Mouse (Mus musculus) frontal cortex, postnatal 14 days (tissue): ENCODE measurements around the gene Sh3kbp1.
A peak's percentile ranks its signal among the peaks of the same experiment; 100 is the strongest.

Experiments used
- DNase-seq, 2 experiments: peaks; one replicate each; pipeline ENCODE4 v3.0.0; 2022; ENCODE audit warnings: low spot score in 2 of 2

Gene Sh3kbp1

GRCm38 (mm10) chrX:159915125-159915524 is 288.1 kb downstream of the Sh3kbp1 start:
- DNase-seq: no peak

GRCm38 (mm10) chrX:159924759-159925158 is 297.7 kb downstream of the Sh3kbp1 start:
- DNase-seq: no peak

- DNase-seq: no peak
These were observed 301.1 kb downstream of the Sh3kbp1 start for GRCm38 (mm10) chrX:159928165-159928564.

GRCm38 (mm10) chrX:159928834-159929233 is 301.8 kb downstream of the Sh3kbp1 start:
- DNase-seq: no peak

- no peak for DNase-seq
These were observed 305.0 kb downstream of the Sh3kbp1 start for GRCm38 (mm10) chrX:159932027-159932426.

GRCm38 (mm10) chrX:159942569-159942968 is 315.5 kb downstream of the Sh3kbp1 start:
- DNase-seq: no peak

GRCm38 (mm10) chrX:159943586-159943985 is 316.5 kb downstream of the Sh3kbp1 start:
- DNase-seq: no peak

GRCm38 (mm10) chrX:159953546-159954429 is 326.7 kb downstream of the Sh3kbp1 start:
- no peak for DNase-seq

- no peak for DNase-seq
These were observed 327.3 kb downstream of the Sh3kbp1 start for GRCm38 (mm10) chrX:159954430-159954779.

GRCm38 (mm10) chrX:159955433-159955832 is 328.4 kb downstream of the Sh3kbp1 start:
- no peak for DNase-seq

GRCm38 (mm10) chrX:159961385-159961784 is 334.3 kb downstream of the Sh3kbp1 start:
- no peak for DNase-seq

GRCm38 (mm10) chrX:159963273-159963672 is 336.2 kb downstream of the Sh3kbp1 start:
- peak in 1 of 2 experiments; percentile 44 for DNase-seq

- DNase-seq: no peak
These were observed 336.9 kb downstream of the Sh3kbp1 start for GRCm38 (mm10) chrX:159963925-159964324.

- no peak for DNase-seq
These were observed 342.0 kb downstream of the Sh3kbp1 start for GRCm38 (mm10) chrX:159969025-159969424.

GRCm38 (mm10) chrX:159971091-159971779 is 344.2 kb downstream of the Sh3kbp1 start:
- DNase-seq: no peak

GRCm38 (mm10) chrX:159973730-159974129 is 346.7 kb downstream of the Sh3kbp1 start:
- DNase-seq: no peak

- no peak for DNase-seq
These were observed 349.2 kb downstream of the Sh3kbp1 start for GRCm38 (mm10) chrX:159976243-159976642.

GRCm38 (mm10) chrX:159988002-159988960 is 361.2 kb downstream of the Sh3kbp1 start, which contains the start of gene Map3k15:
Map3k15 (plus strand) TSS chrX:159988433.
- peak in 1 of 2 experiments; percentile 10 for DNase-seq

- no peak for DNase-seq
These were observed 368.7 kb downstream of the Sh3kbp1 start for GRCm38 (mm10) chrX:159995808-159996207.
